Comparison of ENCODE assay signal across 9 mouse cellular contexts in the genomic region with DNA sequence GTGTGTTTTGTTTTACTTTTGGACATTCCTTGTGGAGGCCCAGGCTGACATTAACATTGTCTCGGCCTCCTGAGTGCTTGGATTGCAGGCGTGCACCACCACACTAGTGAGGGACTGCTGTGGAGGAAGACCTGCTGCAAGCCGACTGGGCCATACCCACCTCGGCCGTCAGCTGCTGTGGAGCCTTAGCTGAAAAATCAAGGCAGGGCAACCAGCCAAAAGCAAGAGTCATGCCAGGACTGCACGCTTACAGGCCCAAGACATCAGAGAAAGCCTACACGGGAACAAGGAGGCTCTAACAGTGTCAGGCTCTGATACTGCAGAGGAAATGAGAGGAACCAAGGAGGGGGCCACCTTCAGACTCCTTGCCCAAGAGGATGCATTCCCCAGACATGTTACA. TPM values are rescaled to one million over a fixed set of nuclear protein-coding genes. Genes with fewer than 3 reads are reported as not detected.
A peak's percentile ranks its signal among the peaks of the same experiment; 100 is the strongest.
DNase-seq lines count a peak whose midpoint lies in the region.
"Had no signal": no experiment of that assay in that cellular context is flagged by ENCODE, and none has a peak within 500 bp of the region (broad histone marks: within the 10 kb centered on the region; RNA-seq: fewer than 3 reads in every experiment).

No protein-coding gene starts in this region.

- DNase-seq in gastrocnemius, postnatal 10 days = peak; percentile 19
- no peak for DNase-seq in gastrocnemius, adult 18-20 months (ENCODE audit: low spot score)
- DNase-seq in left cerebral cortex, postnatal 4 days = peak; percentile 29
- DNase-seq in left cerebral cortex, adult 8-10 months (ENCODE audit: low spot score in 2 of 2) = no peak
- DNase-seq in brain, adult 2 months (ENCODE audit: low read depth, low spot score) = peak; percentile 33
- DNase-seq in kidney, postnatal 14 days = peak; percentile 14
- DNase-seq in embryo, embryonic 11 days = no peak
- DNase-seq: heart, adult 18-20 months; right cerebral cortex, postnatal 25 days had no signal

- intact Hi-C loops in left cerebral cortex, postnatal 4 days (cut with DNase I) = no loop called here

RNA-seq across cellular contexts. Expression of gene Cox7a2l, which starts 35.6 kb away (rescaled TPM):
- 100 to 1,000 TPM; 140 TPM for total RNA-seq in gastrocnemius, postnatal 10 days (2021)
- 100 to 1,000 TPM; 151 to 165 TPM for total RNA-seq in gastrocnemius, adult 18-20 months (2021)
- total RNA-seq in left cerebral cortex, postnatal 4 days (2021) = 100 to 1,000 TPM; 158 TPM
- 100 to 1,000 TPM; 186 to 197 (median 193) TPM for total RNA-seq in left cerebral cortex, adult 8-10 months (2022)

Comparison
In these comparisons a context has a peak if more than half of its experiments do, and no peak if none do; other contexts are left out.
1. DNase-seq: peak in gastrocnemius, postnatal 10 days (single experiment), left cerebral cortex, postnatal 4 days (single experiment), brain, adult 2 months (single experiment) and kidney, postnatal 14 days (single experiment); none in gastrocnemius, adult 18-20 months (single experiment), left cerebral cortex, adult 8-10 months (0 of 2) and embryo, embryonic 11 days (single experiment).